Mouse (Mus musculus) intestine, embryonic 16.5 days (tissue): Measurements from ENCODE around the gene Syne3. TPM values are rescaled to one million over a fixed set of nuclear protein-coding genes. Genes with fewer than 3 reads are reported as not detected.
A peak's percentile ranks its signal among the peaks of the same experiment; 100 is the strongest.

ENCODE experiments used
- ATAC-seq: fragments of 200-750 bp; cut with Nextera tagmentation; 2 replicates; pipeline ENCODE4 v1.8.0; 2017; ENCODE audit warnings: moderate TSS enrichment, moderate library complexity
- H3K27ac ChIP-seq: fragments of 300-500 bp; sonication (generic); 2 replicates; pipeline ENCODE4 v1.5.1; 2014; ENCODE audit warnings: mild to moderate bottlenecking, low read length
- H3K27me3 ChIP-seq: fragments of 300-500 bp; sonication (generic); replicated peaks from 2 replicates; pipeline ENCODE4 v1.6.1; 2014; ENCODE audit warnings: low read length, control low read depth, mixed read lengths; ENCODE audit not compliant: control insufficient read depth, insufficient read depth
- H3K36me3 ChIP-seq: fragments of 300-500 bp; sonication (generic); 2 replicates; pipeline ENCODE4 v1.6.1; 2014; ENCODE audit warnings: low read length, control low read depth; ENCODE audit not compliant: control insufficient read depth, insufficient read depth
- H3K4me1 ChIP-seq: fragments of 300-500 bp; sonication (generic); 2 replicates; pipeline ENCODE4 v1.6.1; 2014; ENCODE audit warnings: low read length, control low read depth, mixed read lengths; ENCODE audit not compliant: control insufficient read depth, insufficient read depth
- H3K4me2 ChIP-seq: fragments of 300-500 bp; sonication (generic); 2 replicates; pipeline ENCODE4 v1.6.1; 2014; ENCODE audit warnings: low read depth, low read length, control low read depth
- H3K4me3 ChIP-seq: fragments of 300-500 bp; sonication (generic); 2 replicates; pipeline ENCODE4 v1.5.1; 2014; ENCODE audit warnings: mild to moderate bottlenecking, low read length
- H3K9ac ChIP-seq: fragments of 300-500 bp; sonication (generic); 2 replicates; pipeline ENCODE4 v1.6.1; 2014; ENCODE audit warnings: low read depth, low read length
- H3K9me3 ChIP-seq: fragments of 300-500 bp; sonication (generic); 2 replicates; pipeline ENCODE4 v1.6.1; 2016; ENCODE audit warnings: low read length, control low read depth; ENCODE audit not compliant: control insufficient read depth
- WGBS: fragments of 180-500 bp; shearing (Covaris S2); extraction: QIAGEN DNeasy Blood & Tissue Kit; methylation state at CpG from one replicate; pipeline ENCODE4 v1.1.7; 2014; 5-methylcytosine and 5-hydroxymethylcytosine counted together
- polyA plus RNA-seq: library from polyadenylated mRNA; unstranded; fragments of >200 nt; fragmentation: Nextera tagmentation; extraction: Ambion mirVana; gene quantifications from 2 replicates; pipeline ENCODE4 v1.2.1, GENCODE M21; 2015

Syne3 gene
- polyA plus RNA-seq, 1 experiment from 2014 or later: 0.51 TPM

DNA sequence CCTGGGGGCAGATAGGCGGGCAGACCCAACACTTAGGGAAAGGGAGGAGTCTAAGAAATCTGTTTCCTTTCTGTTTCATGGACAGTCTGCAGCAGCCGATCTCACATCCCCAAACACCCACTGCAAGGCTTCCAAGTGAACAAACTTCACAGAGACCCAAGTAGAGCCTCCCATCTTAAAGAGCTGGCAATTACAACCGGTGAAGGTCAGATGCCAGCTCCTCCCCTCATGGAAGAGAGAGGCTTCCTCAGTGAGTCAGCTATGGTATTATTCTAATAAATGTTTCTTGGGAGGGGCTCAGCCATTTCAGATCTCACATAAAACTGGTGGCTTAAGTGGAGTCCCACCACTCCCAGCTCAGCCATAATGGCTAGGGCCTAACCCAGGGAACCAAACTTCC lies 5.9 kb downstream of the Syne3 start:
- 69% methylated on average over 3 of the region's 3 CpGs for WGBS
- Histone ChIP-seq H3K9me3 (no peaks in the 10 kb centered on the region), H3K27ac (no peak overlapping the region), H3K27me3 (peaks cover 7% of the 10 kb centered on the region; the same call in 1 of the 2 replicates), H3K36me3 (no peaks in the 10 kb centered on the region), H3K4me3 (no peak overlapping the region), H3K4me2 (no peak overlapping the region), H3K9ac (no peak overlapping the region), H3K4me1 (peaks cover 23% of the 10 kb centered on the region)
- no peak for ATAC-seq

DNA sequence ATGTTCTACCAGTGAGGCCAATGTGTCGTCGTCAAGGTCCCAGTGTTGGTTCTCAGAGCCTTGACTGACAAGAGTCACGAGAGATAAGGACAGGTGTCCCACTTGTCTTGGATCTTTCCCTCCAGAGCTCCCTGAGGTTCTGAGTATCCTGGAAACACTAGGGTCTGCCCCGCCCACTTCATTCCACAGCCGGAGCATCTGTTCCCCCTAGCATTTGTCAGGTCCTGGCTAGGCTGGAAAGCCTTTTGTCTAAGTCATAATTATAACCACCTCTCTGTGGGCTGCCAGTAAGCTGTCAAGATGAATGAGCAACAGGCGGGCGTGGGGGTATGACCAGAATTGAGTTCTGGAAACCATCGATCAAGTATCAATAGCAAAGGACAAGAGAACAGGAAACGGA lies 6.5 kb downstream of the Syne3 start:
- Histone ChIP-seq H3K36me3 (no peaks in the 10 kb centered on the region), H3K27me3 (0 out of 2 replicates have a peak, but pooled peaks cover 2% of the 10 kb centered on the region), H3K9me3 (no peaks in the 10 kb centered on the region), H3K9ac (no peak overlapping the region), H3K4me1 (peaks cover 18% of the 10 kb centered on the region), H3K4me2 (no peak overlapping the region), H3K27ac (no peak overlapping the region), H3K4me3 (no peak overlapping the region)
- ATAC-seq: no peak
- 59% methylated on average over 9 of the region's 9 CpGs for WGBS

DNA sequence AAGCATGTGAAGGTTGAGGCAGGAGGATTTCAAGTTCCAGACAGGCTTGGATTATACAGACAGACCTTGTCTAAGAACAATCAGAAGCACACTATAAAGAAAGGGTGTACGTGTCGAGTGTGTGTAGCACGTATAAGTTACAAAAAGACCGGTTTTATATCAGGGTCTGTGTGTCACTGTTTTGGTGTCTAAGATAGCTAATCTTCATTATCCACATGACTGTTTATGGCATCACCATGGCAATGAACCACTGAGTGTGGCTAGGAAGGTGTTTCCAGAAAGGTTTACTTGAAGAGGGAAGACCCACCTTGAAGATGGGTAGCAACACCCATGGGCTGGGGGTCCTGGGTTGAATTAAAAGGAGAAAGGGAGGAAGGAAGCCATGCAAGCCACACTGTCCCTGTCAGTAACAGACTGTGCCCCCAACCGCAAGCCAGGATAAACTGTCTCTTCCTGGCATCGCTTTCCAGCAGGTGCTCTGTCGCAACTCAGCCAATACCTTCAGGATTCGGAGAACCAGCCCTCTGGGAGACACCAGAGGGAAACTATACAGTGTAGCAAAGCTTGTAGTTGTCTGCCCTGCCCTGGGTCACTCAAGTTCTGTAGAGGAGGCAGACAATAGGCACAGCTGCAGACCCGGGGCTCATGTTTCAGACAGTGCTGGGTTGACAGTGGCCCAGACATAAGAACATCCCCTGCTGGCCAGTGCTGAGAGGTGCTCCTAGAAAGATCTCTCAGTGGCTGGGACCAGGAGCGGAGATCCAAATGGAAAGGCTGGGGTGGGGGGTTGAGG lies 7.1 kb downstream of the Syne3 start:
- Histone ChIP-seq H3K9ac (no peak overlapping the region), H3K27ac (no peak overlapping the region), H3K36me3 (no peaks in the 10 kb centered on the region), H3K9me3 (no peaks in the 10 kb centered on the region), H3K4me3 (no peak overlapping the region), H3K4me2 (no peak overlapping the region), H3K4me1 (peaks cover 19% of the 10 kb centered on the region), H3K27me3 (no peaks in the 10 kb centered on the region)
- no peak for ATAC-seq
- WGBS: 76% methylated on average over 10 of the region's 10 CpGs

DNA sequence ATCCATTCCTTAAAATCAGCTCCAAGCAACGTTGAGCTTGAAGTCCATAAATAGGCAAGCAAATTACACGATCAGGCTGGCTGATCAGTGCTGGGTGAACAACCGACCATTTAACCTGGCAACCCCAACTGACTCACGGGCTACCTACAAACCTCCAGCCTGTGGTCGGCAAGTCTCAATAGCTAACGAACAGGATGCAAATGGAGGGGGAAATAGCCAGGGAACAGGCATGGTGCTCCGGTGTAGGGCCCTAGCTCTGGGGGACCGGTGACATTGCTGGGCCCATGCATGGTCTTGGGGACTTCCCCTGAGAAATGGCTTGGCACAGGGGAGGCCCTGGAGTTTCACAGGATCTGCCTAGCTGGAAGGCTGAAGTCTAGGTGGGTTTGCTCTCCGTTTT lies 8.3 kb downstream of the Syne3 start:
- ATAC-seq: no peak
- H3K27ac ChIP-seq: no peak overlapping the region

DNA sequence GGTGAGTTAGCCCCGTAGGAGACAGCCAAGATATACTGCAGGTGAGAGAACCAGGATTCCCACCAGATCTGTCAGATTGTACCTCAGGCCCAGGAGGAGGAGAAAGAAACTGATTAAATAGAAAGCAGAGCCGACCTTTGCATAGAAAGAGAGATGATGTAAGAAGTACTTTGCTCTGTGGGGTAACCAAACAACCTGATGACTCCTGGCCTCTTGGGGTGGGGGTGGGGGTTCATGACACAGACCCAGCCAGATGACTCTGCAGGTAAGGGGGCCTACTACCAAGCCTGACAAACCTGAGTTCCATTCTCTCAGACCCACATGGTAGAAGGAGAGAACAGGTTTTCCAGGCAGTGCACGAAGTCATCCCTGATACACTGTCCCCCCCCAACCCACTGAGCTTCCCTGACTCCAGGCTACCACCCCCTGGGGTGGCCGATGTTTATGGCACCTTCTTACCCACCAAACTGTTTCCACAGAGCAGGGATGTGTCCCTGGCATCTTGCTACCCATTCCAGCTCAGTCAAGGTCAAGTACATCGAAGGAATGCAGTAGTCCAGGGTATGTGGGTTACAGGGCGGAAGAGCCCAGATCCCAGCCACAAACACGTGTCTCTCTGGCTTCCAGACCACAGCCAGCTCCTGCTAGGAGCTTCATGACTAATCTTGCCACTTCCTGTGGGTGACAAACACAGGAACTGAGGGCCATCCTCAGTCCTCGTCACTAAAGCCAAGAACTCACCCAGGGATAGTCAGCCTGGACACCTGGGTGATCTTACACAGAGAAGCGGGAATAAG lies 8.9 kb downstream of the Syne3 start:
- H3K4me2 ChIP-seq: no peak overlapping the region
- peak; percentile 49 for ATAC-seq
- no peak overlapping the region for H3K4me3 ChIP-seq
- peaks cover 24% of the 10 kb centered on the region for H3K4me1 ChIP-seq
- WGBS: 66% methylated on average over 9 of the region's 9 CpGs
- no peaks in the 10 kb centered on the region for H3K9me3 ChIP-seq
- H3K36me3 ChIP-seq: no peaks in the 10 kb centered on the region
- H3K9ac ChIP-seq: no peak overlapping the region
- H3K27me3 ChIP-seq: no peaks in the 10 kb centered on the region
- peak overlapping the region; percentile 74; the same call in 1 of the 2 replicates for H3K27ac ChIP-seq

More for the DNA sequence above, 8.3 kb downstream of the Syne3 start:
- no peak overlapping the region for H3K9ac ChIP-seq
- no peaks in the 10 kb centered on the region for H3K36me3 ChIP-seq
- H3K9me3 ChIP-seq: no peaks in the 10 kb centered on the region
- 83% methylated on average over 9 of the region's 9 CpGs for WGBS
- no peak overlapping the region for H3K4me2 ChIP-seq
- no peaks in the 10 kb centered on the region for H3K27me3 ChIP-seq
- H3K4me3 ChIP-seq: no peak overlapping the region
- peaks cover 24% of the 10 kb centered on the region for H3K4me1 ChIP-seq

GRCm38 (mm10) chr12:104999171-104999570 lies 10.4 kb downstream of the Syne3 start:
- peaks cover 24% of the 10 kb centered on the region for H3K4me1 ChIP-seq
- ATAC-seq: 0 out of 2 replicates have a peak, but pooled peaks have one; percentile 25
- H3K9ac ChIP-seq: no peak overlapping the region
- H3K36me3 ChIP-seq: no peaks in the 10 kb centered on the region
- no peak overlapping the region for H3K4me3 ChIP-seq
- WGBS: 49% methylated on average over 8 of the region's 8 CpGs
- H3K4me2 ChIP-seq: no peak overlapping the region
- no peaks in the 10 kb centered on the region for H3K27me3 ChIP-seq
- no peaks in the 10 kb centered on the region for H3K9me3 ChIP-seq
- H3K27ac ChIP-seq: no peak overlapping the region

- WGBS: 69% methylated on average over 6 of the region's 6 CpGs
- no peak for ATAC-seq
- no peak overlapping the region for H3K4me3 ChIP-seq
These were observed 11.1 kb downstream of the Syne3 start for GRCm38 (mm10) chr12:104998541-104998940.

GRCm38 (mm10) chr12:104997641-104998293 lies 11.8 kb downstream of the Syne3 start:
- Histone ChIP-seq H3K4me1 (peaks cover 17% of the 10 kb centered on the region), H3K4me2 (no peak overlapping the region), H3K9me3 (no peaks in the 10 kb centered on the region), H3K9ac (no peak overlapping the region), H3K36me3 (no peaks in the 10 kb centered on the region), H3K4me3 (no peak overlapping the region), H3K27me3 (no peaks in the 10 kb centered on the region; the same call in 1 of the 2 replicates), H3K27ac (no peak overlapping the region)
- no peak for ATAC-seq
- WGBS: 78% methylated on average over 10 of the region's 10 CpGs

More at GRCm38 (mm10) chr12:104998541-104998940, 11.1 kb downstream of the Syne3 start:
- Histone ChIP-seq H3K27ac (no peak overlapping the region), H3K9ac (no peak overlapping the region), H3K9me3 (no peaks in the 10 kb centered on the region), H3K4me2 (no peak overlapping the region), H3K4me1 (peaks cover 23% of the 10 kb centered on the region), H3K36me3 (no peaks in the 10 kb centered on the region), H3K27me3 (no peaks in the 10 kb centered on the region)

DNA sequence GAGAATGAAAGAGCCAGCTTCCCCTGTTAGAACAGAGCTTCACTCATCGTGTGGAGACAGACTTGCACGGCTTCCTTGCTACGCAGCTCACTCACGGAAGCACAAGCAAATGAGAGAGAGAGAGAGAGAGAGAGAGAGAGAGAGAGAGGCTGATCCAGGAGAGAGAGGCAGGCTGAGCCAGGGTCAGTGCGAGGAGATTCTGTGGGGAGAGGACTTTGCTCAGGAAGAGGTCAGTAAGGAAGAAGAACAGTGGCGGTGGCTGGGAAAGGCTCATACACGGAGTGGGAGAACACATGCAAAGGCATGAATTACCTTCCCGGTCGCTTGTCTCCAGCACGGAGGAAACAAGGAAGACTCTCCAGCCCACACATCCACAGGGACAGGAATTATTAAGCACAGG lies 12.4 kb downstream of the Syne3 start:
- no peaks in the 10 kb centered on the region for H3K36me3 ChIP-seq
- ATAC-seq: no peak
- no peak overlapping the region for H3K9ac ChIP-seq
- H3K4me2 ChIP-seq: no peak overlapping the region
- no peak overlapping the region for H3K4me3 ChIP-seq
- H3K27ac ChIP-seq: peak overlapping the region; percentile 25; the same call in 1 of the 2 replicates
- WGBS: 73% methylated on average over 10 of the region's 10 CpGs
- no peaks in the 10 kb centered on the region for H3K9me3 ChIP-seq
- no peaks in the 10 kb centered on the region; the same call in 1 of the 2 replicates for H3K27me3 ChIP-seq
- peaks cover 14% of the 10 kb centered on the region; the same call in 1 of the 2 replicates for H3K4me1 ChIP-seq
